Mouse (Mus musculus) kidney, embryonic 16.5 days (tissue): ENCODE data around the gene Hist1h3d. TPM values are rescaled to one million over a fixed set of nuclear protein-coding genes. Genes with fewer than 3 reads are reported as not detected.
A peak's percentile ranks its signal among the peaks of the same experiment; 100 is the strongest.

Experiments
- ATAC-seq: fragments of 200-750 bp; cut with Nextera tagmentation; 2 replicates; pipeline ENCODE4 v1.8.0; 2017; ENCODE audit warnings: moderate TSS enrichment; ENCODE audit not compliant: low FRiP score, low TSS enrichment
- H3K27ac ChIP-seq: fragments of 300-500 bp; sonication (generic); 2 replicates; pipeline ENCODE4 v1.5.1; 2014; ENCODE audit warnings: low read length
- H3K27me3 ChIP-seq: fragments of 300-500 bp; sonication (generic); 2 replicates; pipeline ENCODE4 v1.6.1; 2014; ENCODE audit warnings: low read length, control low read depth, mixed read lengths; ENCODE audit not compliant: insufficient read depth
- H3K36me3 ChIP-seq: fragments of 300-500 bp; sonication (generic); 2 replicates; pipeline ENCODE4 v1.6.1; 2014; ENCODE audit warnings: low read length, control low read depth, mixed read lengths; ENCODE audit not compliant: insufficient read depth
- H3K4me1 ChIP-seq: fragments of 300-500 bp; sonication (generic); 2 replicates; pipeline ENCODE4 v1.6.1; 2014; ENCODE audit warnings: low read length, control low read depth, mixed read lengths; ENCODE audit not compliant: insufficient read depth
- H3K4me2 ChIP-seq: fragments of 300-500 bp; sonication (generic); replicated peaks from 2 replicates; pipeline ENCODE4 v1.6.1; 2014; ENCODE audit warnings: low read depth, low read length
- H3K4me3 ChIP-seq: fragments of 300-500 bp; sonication (generic); 2 replicates; pipeline ENCODE4 v1.5.1; 2014; ENCODE audit warnings: mild to moderate bottlenecking, low read length
- H3K9ac ChIP-seq: fragments of 300-500 bp; sonication (generic); replicated peaks from 2 replicates; pipeline ENCODE4 v1.6.1; 2014; ENCODE audit warnings: low read length
- H3K9me3 ChIP-seq: fragments of 300-500 bp; sonication (generic); 2 replicates; pipeline ENCODE4 v1.6.1; 2016; ENCODE audit warnings: low read length, control low read depth
- WGBS: fragments of 180-500 bp; shearing (Covaris S2); extraction: QIAGEN DNeasy Blood & Tissue Kit; methylation state at CpG from one replicate; pipeline ENCODE4 v1.1.7; 2014; 5-methylcytosine and 5-hydroxymethylcytosine counted together
- polyA plus RNA-seq: library from polyadenylated mRNA; unstranded; fragments of >200 nt; fragmentation: Nextera tagmentation; extraction: Ambion mirVana; gene quantifications from 2 replicates; pipeline ENCODE4 v1.2.1, GENCODE M21; 2015

The Hist1h3d gene
- 6.1 and 6.6 TPM in 2 replicates for polyA plus RNA-seq

GRCm38 (mm10) chr13:23575271-23575851 lies at the start of gene Hist1h3d:
Gene Hist1h3d, plus strand, starts transcription at chr13:23575763.
- H3K36me3 ChIP-seq = no peaks in the 10 kb centered on the region
- no peaks in the 10 kb centered on the region for H3K9me3 ChIP-seq
- ATAC-seq = peak; percentile 69
- H3K4me1 ChIP-seq = peaks cover 15% of the 10 kb centered on the region
- peak within 1 kb of the TSS; percentile 61 for H3K4me2 ChIP-seq
- no peaks in the 10 kb centered on the region for H3K27me3 ChIP-seq
- peak within 1 kb of the TSS; percentile 54 for H3K4me3 ChIP-seq
- WGBS = under 1% methylated on average over 17 of the region's 18 CpGs
- H3K9ac ChIP-seq = peak within 1 kb of the TSS; percentile 79
- H3K27ac ChIP-seq = peak within 1 kb of the TSS; percentile 89

DNA sequence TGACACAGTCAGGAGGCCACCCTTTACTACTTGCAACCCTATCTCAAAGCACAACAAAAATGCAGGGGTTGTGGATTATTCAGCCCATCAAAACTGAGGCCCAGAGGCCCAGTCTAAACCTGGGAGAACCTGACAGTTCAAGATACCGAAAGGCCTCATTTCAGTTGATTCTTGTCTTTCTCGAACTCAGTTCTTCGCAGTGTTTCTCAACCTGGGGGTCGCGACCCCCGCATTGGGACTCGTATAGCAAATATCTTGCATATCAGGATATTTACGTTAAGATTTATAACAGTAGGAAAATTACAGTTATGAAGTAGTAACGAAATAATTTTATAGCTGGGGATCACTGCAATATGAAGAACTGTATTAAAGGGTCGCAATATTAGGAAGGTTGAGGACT lies 49.7 kb upstream of the Hist1h3d start:
- no peak for ATAC-seq
- no peaks in the 10 kb centered on the region for H3K9me3 ChIP-seq
- peak overlapping the region; percentile 55 for H3K4me2 ChIP-seq
- peak overlapping the region; percentile 54 for H3K4me3 ChIP-seq
- WGBS = 2% methylated on average over 10 of the region's 10 CpGs
- H3K27me3 ChIP-seq = no peaks in the 10 kb centered on the region
- no peak overlapping the region for H3K27ac ChIP-seq
- no peaks in the 10 kb centered on the region for H3K36me3 ChIP-seq
- peak overlapping the region; percentile 54 for H3K9ac ChIP-seq
- peaks cover 15% of the 10 kb centered on the region for H3K4me1 ChIP-seq

GRCm38 (mm10) chr13:23526312-23526711 lies 49.3 kb upstream of the Hist1h3d start:
- no peak for ATAC-seq
- Histone ChIP-seq H3K9me3 (no peaks in the 10 kb centered on the region), H3K27ac (peak overlapping the region; percentile 28; the same call in 1 of the 2 replicates), H3K4me1 (peaks cover 15% of the 10 kb centered on the region), H3K36me3 (no peaks in the 10 kb centered on the region), H3K27me3 (no peaks in the 10 kb centered on the region), H3K4me3 (peak overlapping the region; percentile 54), H3K4me2 (peak overlapping the region; percentile 55), H3K9ac (peak overlapping the region; percentile 63)
- under 1% methylated on average over 17 of the region's 17 CpGs for WGBS

- Histone ChIP-seq H3K36me3 (no peaks in the 10 kb centered on the region), H3K27me3 (no peaks in the 10 kb centered on the region), H3K4me2 (peak overlapping the region; percentile 42), H3K4me3 (peak overlapping the region; percentile 16; the same call in 1 of the 2 replicates), H3K4me1 (peaks cover 29% of the 10 kb centered on the region), H3K9me3 (no peaks in the 10 kb centered on the region), H3K27ac (0 out of 2 replicates have a peak overlapping the region, but pooled peaks have one; percentile 68), H3K9ac (0 out of 2 replicates have a peak overlapping the region, but pooled peaks have one; percentile 0)
- ATAC-seq = 0 out of 2 replicates have a peak, but pooled peaks have one; percentile 9
- 35% methylated on average over 5 of the region's 5 CpGs for WGBS
Measured at GRCm38 (mm10) chr13:23529005-23529404, 46.6 kb upstream of the Hist1h3d start.

GRCm38 (mm10) chr13:23529480-23530165 lies 45.9 kb upstream of the Hist1h3d start:
- H3K36me3 ChIP-seq = no peaks in the 10 kb centered on the region
- 19% methylated on average over 2 of the region's 2 CpGs for WGBS

DNA sequence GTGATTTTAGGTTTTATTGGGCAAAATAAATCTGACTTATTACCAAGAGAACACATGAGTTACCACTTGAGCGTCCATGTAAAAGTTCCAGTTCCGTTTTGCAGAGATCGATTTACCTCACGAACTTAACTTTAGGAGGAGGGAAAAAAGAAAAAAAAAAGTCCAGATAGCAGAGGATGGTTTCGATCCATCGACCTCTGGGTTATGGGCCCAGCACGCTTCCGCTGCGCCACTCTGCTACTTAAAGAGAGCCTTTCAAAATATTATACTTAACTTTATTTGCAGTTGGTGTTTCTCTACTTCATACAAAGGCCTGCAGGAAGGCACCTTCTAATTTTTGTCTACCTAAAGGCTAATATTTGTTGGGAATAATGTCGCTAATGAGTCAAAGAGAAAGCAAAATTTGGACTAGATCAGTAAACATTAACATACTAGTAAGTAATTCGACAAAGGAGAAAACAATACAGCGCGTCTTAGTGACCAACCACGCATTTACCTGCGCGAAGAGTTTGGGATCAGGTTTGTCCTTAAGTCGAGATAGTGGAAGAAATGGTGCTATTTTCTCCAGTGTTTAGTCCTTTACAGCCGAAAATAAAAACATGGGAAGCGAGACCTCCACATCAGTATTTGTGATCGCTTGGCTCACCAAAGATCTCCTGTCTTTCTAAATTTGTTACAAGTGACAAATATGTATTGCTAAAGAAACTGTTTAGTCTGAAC lies 45.2 kb upstream of the Hist1h3d start:
- no peak for ATAC-seq
- no peaks in the 10 kb centered on the region for H3K36me3 ChIP-seq
- WGBS = under 1% methylated on average over 20 of the region's 20 CpGs
- peak overlapping the region; percentile 72 for H3K4me2 ChIP-seq
- H3K9me3 ChIP-seq = no peaks in the 10 kb centered on the region
- H3K4me3 ChIP-seq = peak overlapping the region; percentile 61
- H3K4me1 ChIP-seq = peaks cover 35% of the 10 kb centered on the region
- H3K27ac ChIP-seq = peak overlapping the region; percentile 98
- no peaks in the 10 kb centered on the region for H3K27me3 ChIP-seq
- H3K9ac ChIP-seq = peak overlapping the region; percentile 81

More at GRCm38 (mm10) chr13:23529480-23530165, 45.9 kb upstream of the Hist1h3d start:
- Histone ChIP-seq H3K4me1 (peaks cover 34% of the 10 kb centered on the region), H3K4me3 (peak overlapping the region; percentile 61), H3K9ac (peak overlapping the region; percentile 81), H3K27ac (peak overlapping the region; percentile 98), H3K4me2 (peak overlapping the region; percentile 72), H3K27me3 (no peaks in the 10 kb centered on the region), H3K9me3 (no peaks in the 10 kb centered on the region)
- ATAC-seq = no peak

DNA sequence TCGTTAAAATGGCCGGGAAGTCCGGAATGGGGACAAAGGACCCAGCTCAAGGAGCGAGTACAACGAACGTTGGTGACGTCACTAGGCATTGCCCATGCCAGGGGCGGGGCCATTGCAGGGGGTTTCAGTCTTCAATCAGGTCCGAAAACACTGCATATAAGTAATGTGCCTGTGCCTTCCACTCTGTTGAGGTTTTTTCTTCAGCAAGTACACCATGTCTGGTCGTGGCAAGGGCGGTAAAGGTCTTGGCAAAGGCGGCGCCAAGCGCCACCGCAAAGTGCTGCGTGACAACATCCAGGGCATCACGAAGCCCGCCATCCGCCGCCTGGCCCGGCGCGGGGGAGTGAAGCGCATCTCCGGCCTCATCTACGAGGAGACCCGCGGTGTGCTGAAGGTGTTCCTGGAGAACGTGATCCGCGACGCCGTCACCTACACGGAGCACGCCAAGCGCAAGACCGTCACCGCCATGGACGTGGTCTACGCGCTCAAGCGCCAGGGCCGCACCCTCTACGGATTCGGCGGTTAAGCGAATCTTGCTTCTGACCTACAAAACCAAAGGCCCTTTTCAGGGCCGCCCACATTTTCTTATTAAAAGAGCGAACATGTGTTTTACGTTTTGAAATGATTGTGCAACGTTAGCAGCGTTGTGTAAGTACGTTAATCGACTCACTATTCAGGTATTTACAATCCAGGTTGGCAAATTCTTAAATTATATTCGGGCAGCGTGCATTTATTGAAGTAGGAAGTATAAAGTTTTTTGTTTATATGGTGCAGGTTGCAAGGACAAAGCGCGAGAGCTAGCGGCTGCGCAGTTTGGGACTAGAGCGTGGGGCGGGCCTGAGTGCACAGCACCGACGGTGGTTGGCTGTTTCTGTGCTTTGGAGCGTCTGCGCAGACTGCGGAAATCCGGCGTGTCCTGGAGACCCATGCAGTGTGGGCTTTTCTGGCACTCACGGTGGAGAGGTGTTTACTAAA lies 44.4 kb upstream of the Hist1h3d start, which contains the start of gene Hist1h4h:
TSS of gene Hist1h4h (plus strand) at position 150 of the 975 bp plus-strand sequence.
- peak; percentile 86 for ATAC-seq

GRCm38 (mm10) chr13:23532262-23533075 lies 43.1 kb upstream of the Hist1h3d start:
- Histone ChIP-seq H3K27me3 (no peaks in the 10 kb centered on the region), H3K9me3 (no peaks in the 10 kb centered on the region), H3K4me3 (peak overlapping the region; percentile 61), H3K36me3 (no peaks in the 10 kb centered on the region), H3K9ac (peak overlapping the region; percentile 81), H3K4me2 (peak overlapping the region; percentile 72), H3K4me1 (peaks cover 37% of the 10 kb centered on the region), H3K27ac (peak overlapping the region; percentile 98)
- no peak for ATAC-seq
- 21% methylated on average over 9 of the region's 9 CpGs for WGBS

More for the DNA sequence above, 44.4 kb upstream of the Hist1h3d start, which contains the start of gene Hist1h4h:
- Histone ChIP-seq H3K4me2 (peak within 1 kb of the TSS; percentile 72), H3K27ac (peak within 1 kb of the TSS; percentile 98), H3K4me1 (peaks cover 30% of the 10 kb centered on the region), H3K9ac (peak within 1 kb of the TSS; percentile 81), H3K27me3 (no peaks in the 10 kb centered on the region), H3K9me3 (no peaks in the 10 kb centered on the region), H3K36me3 (no peaks in the 10 kb centered on the region), H3K4me3 (peak within 1 kb of the TSS; percentile 61)
- WGBS = under 1% methylated on average over 58 of the region's 70 CpGs
